Mouse (Mus musculus): Measurements from ENCODE around the gene Itgb5.

The Itgb5 gene

GRCm38 (mm10) chr16:33878041-33878783 is 48.7 kb downstream of the Itgb5 start:
- no peak for DNase-seq (ENCODE audit: low read depth, low spot score)

- no peak for DNase-seq (ENCODE audit: low read depth, low spot score)
Observed at GRCm38 (mm10) chr16:33879031-33879430, 49.6 kb downstream of the Itgb5 start.

- DNase-seq (ENCODE audit: low read depth, low spot score) = no peak
Observed at GRCm38 (mm10) chr16:33879556-33879955, 50.1 kb downstream of the Itgb5 start.

GRCm38 (mm10) chr16:33880765-33881164 is 51.3 kb downstream of the Itgb5 start:
- DNase-seq (ENCODE audit: low read depth, low spot score) = no peak

GRCm38 (mm10) chr16:33882540-33882939 is 53.1 kb downstream of the Itgb5 start:
- no peak for DNase-seq (ENCODE audit: low read depth, low spot score)

- DNase-seq (ENCODE audit: low read depth, low spot score) = peak; percentile 76
Observed at GRCm38 (mm10) chr16:33883046-33883975, 53.8 kb downstream of the Itgb5 start.

- DNase-seq (ENCODE audit: low read depth, low spot score) = no peak
Observed at GRCm38 (mm10) chr16:33884201-33884600, 54.7 kb downstream of the Itgb5 start.

- no peak for DNase-seq (ENCODE audit: low read depth, low spot score)
Observed at GRCm38 (mm10) chr16:33885021-33885471, 55.6 kb downstream of the Itgb5 start.

GRCm38 (mm10) chr16:33885671-33886328 is 56.3 kb downstream of the Itgb5 start:
- no peak for DNase-seq (ENCODE audit: low read depth, low spot score)

- no peak for DNase-seq (ENCODE audit: low read depth, low spot score)
Observed at GRCm38 (mm10) chr16:33886665-33887064, 57.2 kb downstream of the Itgb5 start.

GRCm38 (mm10) chr16:33887981-33888380 is 58.5 kb downstream of the Itgb5 start:
- no peak for DNase-seq (ENCODE audit: low read depth, low spot score)

GRCm38 (mm10) chr16:33889000-33889607 is 59.6 kb downstream of the Itgb5 start:
- DNase-seq (ENCODE audit: low read depth, low spot score) = no peak

- no peak for DNase-seq (ENCODE audit: low read depth, low spot score)
Observed at GRCm38 (mm10) chr16:33891099-33891498, 61.6 kb downstream of the Itgb5 start.

- DNase-seq (ENCODE audit: low read depth, low spot score) = no peak
Observed at GRCm38 (mm10) chr16:33891561-33892281, 62.3 kb downstream of the Itgb5 start.

GRCm38 (mm10) chr16:33892539-33892938 is 63.1 kb downstream of the Itgb5 start:
- no peak for DNase-seq (ENCODE audit: low read depth, low spot score)

GRCm38 (mm10) chr16:33893796-33894195 is 64.3 kb downstream of the Itgb5 start:
- DNase-seq (ENCODE audit: low read depth, low spot score) = no peak

- DNase-seq (ENCODE audit: low read depth, low spot score) = no peak
Observed at GRCm38 (mm10) chr16:33894449-33894848, 65.0 kb downstream of the Itgb5 start.

- DNase-seq (ENCODE audit: low read depth, low spot score) = no peak
Observed at GRCm38 (mm10) chr16:33895690-33896089, 66.2 kb downstream of the Itgb5 start.

- no peak for DNase-seq (ENCODE audit: low read depth, low spot score)
Observed at GRCm38 (mm10) chr16:33896801-33897200, 67.3 kb downstream of the Itgb5 start.

GRCm38 (mm10) chr16:33903664-33904441 is 74.4 kb downstream of the Itgb5 start:
- DNase-seq (ENCODE audit: low read depth, low spot score) = no peak
